Mouse (Mus musculus): ENCODE measurements around the gene Chchd2.

Gene Chchd2

DNA sequence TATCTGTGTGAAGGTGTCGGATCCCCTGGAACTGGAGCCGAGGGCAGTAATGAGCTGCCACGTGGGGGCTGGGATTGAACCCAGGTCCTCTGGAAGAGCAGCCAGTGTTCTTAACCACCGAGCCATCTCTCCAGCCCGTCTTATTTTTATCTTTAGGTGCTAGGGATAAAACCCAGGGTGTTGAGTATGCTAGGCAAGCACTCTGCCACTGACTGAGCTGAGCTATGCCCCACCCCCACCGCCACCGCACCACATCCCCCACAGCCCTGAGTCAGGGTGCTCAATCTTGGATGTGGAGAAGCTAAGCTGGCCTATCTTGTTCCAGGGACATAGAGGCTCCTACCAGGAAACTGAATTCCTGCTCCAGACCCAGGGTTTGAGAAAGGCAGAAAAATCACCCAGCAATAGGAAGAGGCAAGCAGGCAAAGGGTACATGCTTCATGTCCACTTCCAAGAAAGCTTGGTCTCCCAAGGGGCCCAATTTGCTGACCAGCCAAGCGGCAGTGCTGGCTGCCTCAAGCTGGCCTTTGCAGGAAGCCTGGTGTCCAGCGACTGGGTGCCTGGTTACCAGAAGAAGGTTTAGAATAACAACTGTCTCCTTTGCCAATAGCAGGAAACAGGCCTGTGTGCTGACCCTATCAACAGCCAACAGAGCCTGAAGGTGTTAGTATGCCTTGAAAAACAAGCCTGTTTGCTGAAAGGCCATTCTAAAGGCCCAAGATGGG lies 9.4 kb downstream of the Chchd2 start:
- DNase-seq, result no peak

DNA sequence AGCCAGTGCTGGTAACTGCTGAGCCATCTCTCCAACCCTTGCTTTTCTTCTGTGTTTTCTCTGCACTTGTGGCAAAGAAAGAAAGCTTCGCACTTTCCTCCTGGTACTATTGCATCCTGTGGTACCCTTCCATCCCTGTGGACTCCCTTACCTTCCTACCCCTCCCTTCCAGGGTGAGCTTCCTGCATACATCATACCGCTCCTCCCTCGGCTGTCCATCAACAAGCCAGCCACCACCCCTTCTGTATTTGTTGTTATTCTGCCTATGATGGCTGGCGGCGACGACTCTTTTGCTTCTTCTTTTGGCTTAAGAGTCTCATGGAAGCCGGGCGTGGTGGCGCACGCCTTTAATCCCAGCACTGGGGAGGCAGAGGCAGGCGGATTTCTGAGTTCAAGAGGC lies 12.2 kb downstream of the Chchd2 start:
- DNase-seq, result no peak

DNA sequence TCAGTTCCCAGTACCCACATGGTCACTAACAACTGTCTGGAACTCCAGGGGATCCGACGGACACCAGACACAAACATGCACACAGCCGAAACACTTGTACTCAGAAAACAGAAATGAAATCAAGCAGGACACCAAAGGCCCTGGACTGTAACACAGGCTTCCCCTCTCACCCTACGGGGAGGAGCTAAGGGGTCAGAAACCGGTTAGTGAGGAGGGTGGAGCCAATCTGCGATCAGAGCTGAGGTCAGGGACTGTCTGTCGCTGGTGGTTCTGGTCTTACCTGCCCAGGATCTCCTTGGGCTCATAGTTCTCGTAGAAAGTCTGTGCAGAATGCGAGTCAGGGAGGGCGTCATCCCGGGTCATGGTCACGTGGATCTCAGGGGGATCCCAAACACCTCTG lies 13.3 kb downstream of the Chchd2 start:
- DNase-seq, result no peak

DNA sequence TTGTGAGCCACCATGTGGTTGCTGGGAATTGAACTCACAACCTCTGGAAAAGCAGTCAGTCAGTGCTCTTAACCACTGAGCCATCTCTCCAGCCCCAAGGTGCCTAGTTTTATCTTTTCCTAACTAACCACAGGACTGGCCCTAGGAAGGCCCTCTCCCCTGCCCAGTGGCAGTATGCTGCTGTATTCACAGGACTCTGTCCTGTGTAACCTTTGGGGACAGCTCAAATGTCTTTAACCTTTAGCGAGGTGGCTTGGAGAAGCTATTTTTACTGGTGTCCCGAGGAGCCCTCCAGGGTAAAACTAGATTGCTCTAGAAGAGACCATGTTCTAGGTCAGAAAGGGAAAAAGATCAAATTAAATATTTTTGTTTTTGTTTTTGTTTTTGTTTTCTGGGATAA lies 16.0 kb downstream of the Chchd2 start:
- no peak for DNase-seq

DNA sequence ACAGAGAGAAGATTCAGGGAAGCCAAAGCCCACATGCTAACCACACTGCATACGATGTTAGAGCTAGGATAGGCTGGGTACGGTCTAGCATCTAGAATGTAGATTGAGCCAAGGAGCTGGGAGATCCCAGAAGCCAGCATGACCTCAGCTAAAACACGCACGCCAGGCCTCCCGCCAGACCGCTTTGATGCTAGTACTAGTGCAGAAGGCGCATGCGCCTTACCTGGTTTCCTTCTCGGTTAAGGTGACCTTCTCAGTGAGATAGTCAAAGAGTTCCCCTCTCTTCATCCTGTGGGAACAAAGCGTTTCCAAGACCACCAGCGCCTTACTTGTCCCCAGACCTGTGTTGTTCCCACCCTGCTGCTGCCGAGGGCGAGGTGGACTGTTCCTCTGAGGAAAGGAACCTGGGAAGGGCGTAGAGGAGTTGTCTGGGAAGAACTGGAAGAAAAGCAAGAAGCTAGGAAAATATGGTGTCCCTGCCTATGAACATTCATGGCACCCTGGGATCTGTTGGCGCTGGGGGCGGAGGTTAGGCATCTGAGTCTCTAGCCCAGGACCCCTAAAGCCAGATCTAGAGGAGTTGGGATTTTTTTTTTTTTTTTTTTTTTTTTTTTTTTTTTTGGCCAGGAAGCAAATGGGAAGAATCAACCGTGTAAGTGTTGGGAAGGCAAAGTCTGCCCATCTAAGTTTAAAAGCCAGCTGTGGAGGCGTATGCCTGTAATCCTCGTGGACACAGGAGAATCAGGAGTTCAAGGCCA lies 17.9 kb downstream of the Chchd2 start:
- no peak for DNase-seq

DNA sequence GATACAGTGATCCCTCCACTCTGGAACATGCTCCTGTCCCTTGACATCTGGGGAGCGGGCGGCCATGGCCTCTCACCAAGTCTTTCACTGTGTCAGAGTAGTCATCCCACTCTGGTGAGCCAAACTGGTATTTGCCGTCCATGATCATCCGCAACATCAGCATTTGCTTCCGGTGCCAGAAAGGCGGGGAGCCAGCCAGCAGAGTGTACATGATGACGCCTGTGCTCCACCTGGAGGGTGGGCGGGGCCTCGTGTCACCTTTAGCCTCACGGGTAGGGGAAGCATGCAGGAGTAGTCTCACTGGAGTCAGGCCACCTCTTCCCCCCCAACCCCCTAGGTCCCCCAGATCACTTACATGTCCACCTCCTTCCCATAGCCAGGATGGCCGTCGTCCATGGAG lies 21.4 kb downstream of the Chchd2 start:
- DNase-seq, result no peak

DNA sequence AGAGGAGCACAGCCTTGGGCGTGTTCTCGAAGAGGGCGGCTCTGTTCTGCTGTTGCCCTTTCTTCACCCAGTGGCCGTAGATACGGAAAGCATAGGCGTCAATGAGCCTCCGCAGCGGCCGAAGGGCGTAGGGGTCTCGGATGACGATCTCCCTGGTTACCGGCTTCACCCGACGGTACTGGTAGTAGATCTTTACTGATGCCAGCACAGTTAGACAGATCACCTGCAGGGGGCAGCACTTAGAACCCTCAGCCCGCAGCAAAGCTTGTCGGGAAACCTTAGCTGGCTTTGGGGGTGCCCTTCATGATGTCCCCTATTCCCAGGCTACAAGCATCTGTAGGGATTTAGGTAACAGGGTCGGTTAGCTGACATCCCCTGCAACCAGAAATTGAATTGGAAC lies 22.8 kb downstream of the Chchd2 start:
- DNase-seq, result peak; percentile 37

DNA sequence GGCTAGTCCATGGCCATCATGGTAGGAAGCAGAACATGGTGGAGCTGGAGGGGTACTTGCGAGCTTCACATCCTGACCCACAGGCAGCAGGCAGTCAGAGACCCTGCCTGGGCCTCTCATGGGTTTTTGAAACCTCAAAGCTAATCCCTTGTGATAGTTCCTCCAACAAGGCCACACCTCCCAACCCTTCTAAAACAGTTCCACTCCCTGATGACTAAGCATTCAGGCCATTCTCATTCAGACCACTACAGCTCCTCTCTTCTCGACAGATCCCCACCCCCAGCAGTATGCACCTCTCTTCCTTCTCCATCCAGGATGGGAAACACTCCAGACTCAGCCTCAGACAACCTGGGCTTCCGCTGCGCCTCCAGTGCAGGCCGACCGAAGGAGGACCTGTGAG lies 24.9 kb downstream of the Chchd2 start:
- no peak for DNase-seq

DNA sequence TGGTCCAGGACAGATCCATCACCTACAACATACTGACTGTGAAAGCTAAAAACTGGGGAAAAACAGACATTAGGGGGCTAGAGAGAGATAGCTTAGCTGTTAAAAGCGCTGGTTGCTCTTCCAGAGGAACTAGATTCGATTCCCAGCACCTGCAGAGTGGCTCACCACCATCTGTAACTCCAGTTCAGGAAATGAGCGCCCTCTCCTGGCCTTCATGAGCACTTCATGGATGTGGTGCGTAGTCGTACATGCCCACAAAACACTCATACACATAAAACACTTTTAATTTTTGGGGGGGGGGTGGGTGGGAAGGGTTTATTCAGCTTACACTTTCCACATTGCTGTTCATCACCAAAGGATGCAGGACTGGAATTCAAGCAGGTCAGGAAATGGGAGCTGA lies 30.9 kb downstream of the Chchd2 start:
- no peak for DNase-seq

DNA sequence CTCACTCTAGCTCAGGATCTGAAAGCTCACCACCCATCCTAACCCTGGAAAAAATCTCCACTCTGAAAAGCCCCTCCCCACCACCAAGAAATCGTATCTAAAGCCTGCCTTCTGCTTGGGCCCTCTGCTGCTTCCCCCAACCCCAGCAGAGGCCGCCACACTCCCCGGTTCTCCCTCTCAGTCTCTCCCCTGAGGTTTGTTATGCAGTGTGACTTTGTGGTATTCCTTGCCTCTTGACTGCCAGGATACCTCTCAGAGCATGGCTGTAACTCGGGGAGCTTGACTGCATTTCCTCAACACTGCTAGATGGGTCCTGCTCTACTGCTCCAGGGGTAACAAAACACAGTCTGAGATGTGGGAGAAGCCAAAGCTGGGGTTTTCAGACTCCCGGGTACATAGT lies 32.1 kb downstream of the Chchd2 start:
- DNase-seq, result no peak

DNA sequence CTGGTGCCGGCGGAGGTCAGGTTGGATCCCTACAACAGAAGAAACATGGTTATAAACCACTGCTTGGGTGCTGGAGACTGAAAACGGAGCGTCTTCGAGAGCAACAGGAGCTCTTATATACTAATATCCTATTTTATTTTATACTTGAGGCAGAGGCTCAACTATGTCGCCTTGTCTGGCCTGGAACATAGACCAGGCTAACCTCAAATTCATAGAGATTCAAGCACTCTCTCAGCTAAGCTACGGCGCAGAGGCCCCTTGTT lies 39.8 kb downstream of the Chchd2 start:
- DNase-seq, result no peak

DNA sequence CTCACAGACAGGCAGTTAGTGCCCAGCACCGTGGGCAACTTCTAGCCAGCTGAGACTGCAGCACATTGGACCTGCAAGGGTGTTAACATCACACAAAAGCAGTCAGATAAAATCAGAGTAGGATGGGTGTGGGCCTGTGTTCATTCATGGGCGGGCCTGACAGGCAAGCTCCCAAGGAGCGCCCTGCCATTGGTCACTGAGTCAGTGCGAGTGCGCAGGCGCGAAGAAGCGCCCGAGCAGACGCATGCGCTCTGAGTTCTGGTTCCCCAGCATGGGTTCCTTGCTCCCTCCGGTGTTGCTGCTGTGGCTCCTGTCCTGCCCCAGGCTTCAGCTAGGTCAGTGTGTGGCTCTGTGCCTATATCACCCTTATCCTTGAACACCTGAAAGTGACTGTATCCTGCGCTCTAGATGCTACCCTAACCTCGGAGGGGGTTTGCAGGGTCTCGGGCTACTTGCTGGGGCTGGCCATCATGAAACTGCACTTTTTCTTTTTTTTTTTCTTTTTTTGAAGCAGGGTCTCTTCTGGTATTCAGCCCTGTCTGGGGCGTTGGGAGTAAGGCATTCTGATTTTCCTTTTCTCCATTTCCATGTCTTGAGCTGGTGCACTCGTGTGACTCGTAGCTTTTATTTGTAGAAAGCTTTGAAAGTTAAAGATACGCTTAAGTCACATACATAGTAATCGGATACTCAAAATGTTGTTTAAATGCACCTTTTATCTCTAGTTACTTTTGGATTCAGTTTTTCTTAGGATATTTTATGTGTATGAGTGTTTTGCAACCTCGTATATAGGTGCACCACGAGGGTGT lies 40.3 kb downstream of the Chchd2 start, which contains the start of gene Sumf2:
Sumf2 (plus strand) TSS at position 235 of the 806 bp plus-strand sequence.
- peak; percentile 96 for DNase-seq

DNA sequence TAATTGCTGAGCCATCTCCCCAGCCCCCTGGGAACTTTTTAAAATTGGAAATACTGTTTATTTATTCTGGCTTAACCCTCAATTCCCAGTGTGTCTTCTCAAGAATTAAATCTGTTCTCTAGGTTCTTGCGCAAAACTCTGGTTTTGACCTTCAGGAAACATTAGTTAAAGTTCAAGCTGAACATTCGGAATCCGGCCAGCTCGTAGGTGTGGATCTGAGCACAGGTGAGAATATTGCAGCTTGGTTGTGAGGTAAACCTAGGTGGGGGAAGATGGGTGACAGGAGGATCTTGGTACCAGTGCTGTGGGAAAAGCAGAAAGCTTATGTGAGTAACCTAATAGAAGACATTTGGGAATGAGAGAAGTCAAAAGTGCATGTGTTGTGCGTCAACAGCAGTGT lies 42.4 kb downstream of the Chchd2 start:
- DNase-seq, result no peak
